Comparison of ENCODE assay signal across 37 mouse cellular contexts in the genomic region with DNA sequence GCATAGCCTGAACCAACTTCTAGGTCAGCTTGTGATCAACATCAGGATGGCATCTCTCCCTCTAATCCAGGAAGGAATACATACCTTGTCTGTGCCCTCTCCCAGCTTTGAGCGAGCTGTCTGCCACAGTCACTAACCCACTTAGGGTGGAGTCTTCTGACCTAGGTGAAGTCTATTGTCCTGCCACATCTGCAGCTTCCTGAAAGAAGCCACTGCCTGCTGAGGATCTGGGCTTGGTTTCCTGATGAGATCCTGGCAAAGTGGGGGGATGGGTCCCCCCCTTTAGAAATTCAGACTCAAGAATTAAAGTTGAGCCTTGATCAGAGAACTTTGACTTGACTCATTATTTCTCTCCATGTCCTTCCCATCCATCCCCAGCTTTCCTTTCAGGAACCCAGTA. TPM values are rescaled to one million over a fixed set of nuclear protein-coding genes. Genes with fewer than 3 reads are reported as not detected.
"Had no signal": no experiment of that assay in that cellular context is flagged by ENCODE, and none has a peak within 500 bp of the region (broad histone marks: within the 10 kb centered on the region; RNA-seq: fewer than 3 reads in every experiment).

No protein-coding gene starts in this region.

- H3K4me3 ChIP-seq: embryonic facial prominence, embryonic 10.5 days; embryonic facial prominence, embryonic 12.5 days; embryonic facial prominence, embryonic 13.5 days; embryonic facial prominence, embryonic 15.5 days; erythroblast, embryonic 14.5 days; forebrain, embryonic 12.5 days; forebrain, embryonic 13.5 days; forebrain, embryonic 15.5 days; gastrocnemius, adult 2 months; heart, adult 2 months; heart, embryonic 10.5 days had no signal

- DNase-seq: cerebellum, adult 9-11 months; cerebellum, postnatal 10 days; cerebellum, postnatal 14 days; cerebellum, postnatal 25 days; cerebellum, postnatal 36 days; embryo, embryonic 11 days; forebrain, postnatal 0 days; gastrocnemius, adult 2 months; gastrocnemius, postnatal 10 days; gastrocnemius, postnatal 14 days; gastrocnemius, postnatal 25 days; gastrocnemius, postnatal 36 days; heart, adult 18-20 months; heart, adult 2 months had no signal

- H3K36me3 ChIP-seq: embryonic facial prominence, embryonic 10.5 days; embryonic facial prominence, embryonic 12.5 days; embryonic facial prominence, embryonic 13.5 days; embryonic facial prominence, embryonic 15.5 days; forebrain, embryonic 12.5 days; forebrain, embryonic 15.5 days; heart, embryonic 10.5 days had no signal

- H3K4me1 ChIP-seq: embryonic facial prominence, embryonic 10.5 days; embryonic facial prominence, embryonic 12.5 days; embryonic facial prominence, embryonic 15.5 days; forebrain, embryonic 12.5 days; forebrain, embryonic 13.5 days; forebrain, embryonic 15.5 days; heart, embryonic 10.5 days had no signal

- ATAC-seq: forebrain, embryonic 13.5 days; forebrain, embryonic 14.5 days; forebrain, embryonic 15.5 days; forebrain, embryonic 16.5 days; forebrain, postnatal 0 days had no signal

- H3K9me3 ChIP-seq: embryonic facial prominence, embryonic 10.5 days; embryonic facial prominence, embryonic 12.5 days; embryonic facial prominence, embryonic 13.5 days; embryonic facial prominence, embryonic 15.5 days; forebrain, embryonic 12.5 days; forebrain, embryonic 13.5 days; forebrain, embryonic 15.5 days; heart, embryonic 10.5 days had no signal

- H3K27me3 ChIP-seq: embryonic facial prominence, embryonic 12.5 days; embryonic facial prominence, embryonic 13.5 days; embryonic facial prominence, embryonic 15.5 days; forebrain, embryonic 12.5 days; forebrain, embryonic 13.5 days; forebrain, embryonic 15.5 days had no signal

- H3K27ac ChIP-seq: embryonic facial prominence, embryonic 10.5 days; embryonic facial prominence, embryonic 12.5 days; embryonic facial prominence, embryonic 13.5 days; embryonic facial prominence, embryonic 15.5 days; forebrain, embryonic 12.5 days; forebrain, embryonic 13.5 days; forebrain, embryonic 15.5 days; gastrocnemius, adult 2 months; heart, adult 2 months; heart, embryonic 10.5 days had no signal

RNA-seq across cellular contexts. Expression of a gene that starts 32.0 kb away (rescaled TPM):
- total RNA-seq: common myeloid progenitor, adult 5-6 weeks; forebrain, postnatal 0 days; gastrocnemius, adult 18-20 months; gastrocnemius, adult 2 months; gastrocnemius, adult 8-10 months; gastrocnemius, postnatal 10 days; gastrocnemius, postnatal 14 days; gastrocnemius, postnatal 25 days; gastrocnemius, postnatal 36 days; gastrocnemius, postnatal 4 days; granulocyte monocyte progenitor cell, adult 5-6 weeks; heart, adult 18-20 months; heart, adult 2 months; heart, adult 8-10 months had no signal
- polyA plus RNA-seq: cortical plate, adult 2 months; embryonic facial prominence, embryonic 10.5 days; embryonic facial prominence, embryonic 11.5 days; embryonic facial prominence, embryonic 12.5 days; embryonic facial prominence, embryonic 13.5 days; embryonic facial prominence, embryonic 14.5 days; embryonic facial prominence, embryonic 15.5 days; erythroblast, embryonic 14.5 days; forebrain, embryonic 11.5 days; forebrain, embryonic 12.5 days; forebrain, embryonic 13.5 days; forebrain, embryonic 14.5 days; forebrain, embryonic 15.5 days; forebrain, embryonic 16.5 days; forebrain, postnatal 0 days; frontal cortex, adult 2 months; gonadal fat pad, adult 2 months; heart, adult 2 months; heart, embryonic 10.5 days had no signal
